Comparison of ENCODE assay signal across 9 mouse cellular contexts in the genomic region with DNA sequence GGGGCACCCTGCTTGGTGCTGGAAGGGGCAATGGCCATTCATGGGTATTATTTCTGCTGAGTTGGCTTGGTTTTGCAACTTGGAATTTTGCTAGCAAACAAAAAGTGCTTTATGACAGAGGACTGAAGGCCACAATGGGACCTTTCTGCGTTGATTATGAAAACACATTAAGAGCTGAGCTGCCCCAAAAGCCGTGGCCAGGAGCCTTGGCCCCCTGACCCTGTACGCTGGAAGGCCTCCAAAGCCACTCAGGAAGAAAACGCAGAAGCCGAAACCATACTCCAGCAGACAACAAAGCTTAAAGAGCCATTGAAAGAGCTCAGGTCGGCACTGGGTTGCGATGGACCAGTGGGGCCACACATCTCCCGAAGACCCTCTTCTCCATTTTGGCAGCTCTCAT. TPM values are rescaled to one million over a fixed set of nuclear protein-coding genes. Genes with fewer than 3 reads are reported as not detected.
DNase-seq lines count a peak whose midpoint lies in the region; ATAC-seq lines count a peak whose summit lies in the region.
"Had no signal": no experiment of that assay in that cellular context is flagged by ENCODE, and none has a peak within 500 bp of the region (broad histone marks: within the 10 kb centered on the region; RNA-seq: fewer than 3 reads in every experiment).

No protein-coding gene starts in this region.

- peak overlapping the region; percentile 25; the same call in 1 of the 2 replicates for H3K27ac ChIP-seq in limb, embryonic 11.5 days (replicated peaks; ENCODE audit: low read depth, low read length)
- no peak overlapping the region for H3K27ac ChIP-seq in hindbrain, embryonic 14.5 days
- H3K27ac ChIP-seq: embryonic facial prominence, embryonic 15.5 days had no signal

- no peak overlapping the region for H3K9ac ChIP-seq in limb, embryonic 11.5 days (ENCODE audit: low read length)
- H3K9ac ChIP-seq in hindbrain, embryonic 14.5 days = no peak overlapping the region
- H3K9ac ChIP-seq: embryonic facial prominence, embryonic 15.5 days had no signal

- H3K4me1 ChIP-seq in limb, embryonic 11.5 days (ENCODE audit: control insufficient read depth, insufficient read depth, low read length) = peaks cover 7% of the 10 kb centered on the region
- H3K4me1 ChIP-seq in hindbrain, embryonic 14.5 days (replicated peaks; ENCODE audit: control insufficient read depth, insufficient read depth, low read length) = peaks cover 28% of the 10 kb centered on the region; the same call in 1 of the 2 replicates

- WGBS in limb, embryonic 11.5 days = 72% methylated on average over 8 of the region's 8 CpGs
- 45% methylated on average over 8 of the region's 8 CpGs for WGBS in hindbrain, embryonic 14.5 days

- no peaks in the 10 kb centered on the region for H3K36me3 ChIP-seq in limb, embryonic 11.5 days (ENCODE audit: control insufficient read depth, insufficient read depth, low read length)
- no peaks in the 10 kb centered on the region for H3K36me3 ChIP-seq in hindbrain, embryonic 14.5 days (replicated peaks; ENCODE audit: control insufficient read depth, insufficient read depth)
- H3K36me3 ChIP-seq: embryonic facial prominence, embryonic 15.5 days had no signal

- DNase-seq in cerebellum, adult 9-10 months = peak; percentile 20
- no peak for DNase-seq in cerebellum, adult 18-20 months
- DNase-seq in layer of hippocampus, adult 9-11 months = peak; percentile 61
- DNase-seq in layer of hippocampus, adult 11-12 months (ENCODE audit: low spot score) = no peak
- peak; percentile 67 for DNase-seq in brain, adult 2 months (ENCODE audit: low read depth, low spot score)
- DNase-seq in limb, embryonic 11.5 days (ENCODE audit: low spot score) = no peak
- DNase-seq in right cerebral cortex, adult 18-20 months = no peak
- no peak for DNase-seq in hindbrain, embryonic 14.5 days (ENCODE audit: low spot score)

- ATAC-seq in limb, embryonic 11.5 days (ENCODE audit: insufficient number of reproducible peaks, low FRiP score, low TSS enrichment, low read depth) = no peak
- no peak for ATAC-seq in hindbrain, embryonic 14.5 days (ENCODE audit: low FRiP score)

- no peak overlapping the region for H3K4me3 ChIP-seq in limb, embryonic 11.5 days (ENCODE audit: low read depth, low read length)
- no peak overlapping the region for H3K4me3 ChIP-seq in hindbrain, embryonic 14.5 days (replicated peaks; ENCODE audit: low read length)
- H3K4me3 ChIP-seq: embryonic facial prominence, embryonic 15.5 days had no signal

- H3K27me3 ChIP-seq in limb, embryonic 11.5 days (ENCODE audit: control insufficient read depth, insufficient read depth, low read length) = no peaks in the 10 kb centered on the region
- H3K27me3 ChIP-seq in hindbrain, embryonic 14.5 days (ENCODE audit: control insufficient read depth, insufficient read depth, low read length) = no peaks in the 10 kb centered on the region
- H3K27me3 ChIP-seq: embryonic facial prominence, embryonic 15.5 days had no signal

- H3K4me2 ChIP-seq in limb, embryonic 11.5 days (ENCODE audit: low read depth, severe bottlenecking) = no peak overlapping the region
- H3K4me2 ChIP-seq in hindbrain, embryonic 14.5 days (replicated peaks) = no peak overlapping the region
- H3K4me2 ChIP-seq: embryonic facial prominence, embryonic 15.5 days had no signal

- no peaks in the 10 kb centered on the region for H3K9me3 ChIP-seq in limb, embryonic 11.5 days (ENCODE audit: control insufficient read depth, low read length)
- no peaks in the 10 kb centered on the region for H3K9me3 ChIP-seq in hindbrain, embryonic 14.5 days (ENCODE audit: control insufficient read depth, low read length)
- H3K9me3 ChIP-seq: embryonic facial prominence, embryonic 15.5 days had no signal

RNA-seq across cellular contexts. Expression of a gene that starts 47.2 kb away (rescaled TPM):
- 2.2 and 3.4 TPM in 2 replicates for polyA plus RNA-seq in limb, embryonic 11.5 days (2014; fragmentation: Nextera tagmentation; extraction: Ambion mirVana)
- 7.7 and 9.9 TPM in 2 replicates for polyA plus RNA-seq in hindbrain, embryonic 14.5 days (2014; fragmentation: Nextera tagmentation; extraction: Ambion mirVana)

Comparison
In these comparisons a context has a peak if more than half of its experiments do, and no peak if none do; other contexts are left out.
1. DNase-seq: peak in cerebellum, adult 9-10 months (single experiment), layer of hippocampus, adult 9-11 months (single experiment) and brain, adult 2 months (single experiment); none in cerebellum, adult 18-20 months (0 of 2), layer of hippocampus, adult 11-12 months (single experiment), limb, embryonic 11.5 days (single experiment), right cerebral cortex, adult 18-20 months (single experiment) and hindbrain, embryonic 14.5 days (single experiment).